Mouse (Mus musculus) cortical plate, adult 2 months (tissue): ENCODE data around the gene Vwa3b.

ENCODE experiments used
- CTCF ChIP-seq: fragments of 200-500 bp; IDR thresholded peaks from 2 replicates; pipeline ENCODE4 v1.5.1; 2011; ENCODE audit warnings: mild to moderate bottlenecking, control low read depth, low read length; ENCODE audit not compliant: insufficient read depth; ENCODE audit errors: extremely low read depth
- POLR2A ChIP-seq: fragments of 200-500 bp; IDR thresholded peaks from 2 replicates; pipeline ENCODE4 v1.6.1; 2011; ENCODE audit warnings: mild to moderate bottlenecking, low read length, control low read depth; ENCODE audit not compliant: insufficient read depth; ENCODE audit errors: extremely low read depth

GRCm38 (mm10) chr1:37219593-37219992 lies 193.2 kb downstream of the Vwa3b start:
- TF ChIP-seq CTCF, result no peak
- no peak for TF ChIP-seq POLR2A
